Mouse (Mus musculus) kidney, adult 2 months (tissue): Measurements from ENCODE around the gene Cdc14a.

Experiments
- CTCF ChIP-seq: fragments of 200-500 bp; conservative IDR thresholded peaks from 2 replicates; pipeline ENCODE4 v1.5.1; 2011; ENCODE audit warnings: low read depth, mild to moderate bottlenecking, control low read depth, low read length, moderate library complexity, mixed read lengths; ENCODE audit not compliant: insufficient read depth, insufficient read length
- POLR2A ChIP-seq: fragments of 200-500 bp; IDR thresholded peaks from one replicate; pipeline ENCODE4 v1.6.1; 2011; ENCODE audit warnings: low read depth, low read length, control low read depth

DNA sequence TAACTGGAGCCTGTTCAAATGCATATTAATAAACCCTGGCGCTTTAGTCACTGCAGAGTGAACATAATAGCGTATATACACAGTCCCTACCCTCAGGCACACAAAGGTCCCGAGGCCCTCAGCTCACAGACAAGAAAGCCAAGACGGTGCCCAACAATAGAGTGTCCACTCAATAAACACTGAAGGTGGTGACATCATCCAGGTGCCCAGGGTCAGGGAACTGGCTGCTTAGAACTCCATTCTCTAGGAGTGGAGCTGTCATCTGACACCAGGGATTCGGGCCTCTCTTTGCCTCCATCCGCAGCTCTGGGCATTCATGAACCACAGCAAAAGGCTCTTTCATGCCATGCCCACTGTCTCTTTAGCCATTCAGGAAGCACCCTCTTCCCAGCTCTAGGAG is 2.7 kb downstream of the Cdc14a start:
- TF ChIP-seq CTCF (no peak), POLR2A (no peak)
